Mouse (Mus musculus) midbrain, embryonic 10.5 days (tissue): Measurements from ENCODE around the gene Mettl3. TPM values are rescaled to one million over a fixed set of nuclear protein-coding genes. Genes with fewer than 3 reads are reported as not detected.
"Not testable (repeated sequence)": the region's sequence is repeated elsewhere in the genome, so short reads cannot be mapped to it uniquely, and the experiment has no call there.

Experiments
- DNase-seq: peaks from one replicate; pipeline ENCODE4 v3.0.0-alpha.2; 2017; ENCODE audit warnings: low spot score
- H3K27ac ChIP-seq: fragments of 300-500 bp; sonication (generic); replicated peaks from 2 replicates; pipeline ENCODE4 v1.5.1; 2016; ENCODE audit warnings: mild to moderate bottlenecking
- H3K27me3 ChIP-seq: fragments of 300-500 bp; sonication (generic); 2 replicates; pipeline ENCODE4 v1.6.1; 2016; ENCODE audit warnings: low read depth, mild to moderate bottlenecking; ENCODE audit not compliant: poor library complexity, severe bottlenecking
- H3K36me3 ChIP-seq: fragments of 300-500 bp; sonication (generic); 2 replicates; pipeline ENCODE4 v1.6.1; 2016; ENCODE audit warnings: mild to moderate bottlenecking, moderate library complexity
- H3K4me1 ChIP-seq: fragments of 300-500 bp; sonication (generic); 2 replicates; pipeline ENCODE4 v1.6.1; 2016
- H3K4me3 ChIP-seq: fragments of 300-500 bp; sonication (generic); 2 replicates; pipeline ENCODE4 v1.5.1; 2016; ENCODE audit warnings: mild to moderate bottlenecking, moderate library complexity
- H3K9me3 ChIP-seq: fragments of 300-500 bp; sonication (generic); replicated peaks from 2 replicates; pipeline ENCODE4 v1.6.1; 2016; ENCODE audit warnings: mild to moderate bottlenecking
- WGBS: fragments of 180-500 bp; shearing (Covaris S2); methylation state at CpG from one replicate; pipeline ENCODE4 v1.1.7; 2016; 5-methylcytosine and 5-hydroxymethylcytosine counted together
- polyA plus RNA-seq: library from polyadenylated mRNA; unstranded; fragments of >200 nt; fragmentation: Nextera tagmentation; extraction: Ambion mirVana; gene quantifications from 2 replicates; pipeline ENCODE4 v1.2.1, GENCODE M21; 2016

The Mettl3 gene
- polyA plus RNA-seq, 1 experiment from 2014 or later, result 63.8 TPM

DNA sequence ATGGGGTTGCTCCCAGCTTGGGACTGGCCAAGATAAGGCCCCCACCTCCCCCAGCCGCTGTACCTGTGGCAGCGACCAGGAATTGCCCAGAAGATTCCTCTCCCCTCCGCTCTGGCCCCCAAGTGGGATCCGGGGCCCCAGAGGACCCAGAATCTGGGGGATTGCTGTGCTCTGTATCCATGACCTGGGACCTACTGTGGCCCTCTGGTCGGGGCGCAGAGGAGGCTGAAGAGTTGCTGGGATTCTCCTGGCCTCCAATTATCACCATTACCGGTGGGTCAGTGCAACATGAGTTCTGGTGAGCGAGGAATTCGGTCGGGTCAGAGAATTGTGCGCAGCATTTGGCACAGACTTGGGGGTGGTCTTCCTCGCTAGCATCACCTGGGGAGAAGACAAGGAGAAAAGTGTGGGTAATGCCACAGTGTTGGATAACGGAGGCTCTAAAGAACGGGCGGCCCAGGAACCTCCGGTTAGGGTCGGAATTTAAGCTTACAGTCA, 10.4 kb upstream of the Mettl3 start:
- Histone ChIP-seq H3K36me3 (peaks cover 80% of the 10 kb centered on the region), H3K4me3 (peak overlapping the region; percentile 84), H3K4me1 (peaks cover 63% of the 10 kb centered on the region), H3K9me3 (peaks cover 6% of the 10 kb centered on the region; the same call in 1 of the 2 replicates), H3K27me3 (no peaks in the 10 kb centered on the region), H3K27ac (peak overlapping the region; percentile 99)
- 6% methylated on average over 17 of the region's 17 CpGs for WGBS
- DNase-seq, result no peak

DNA sequence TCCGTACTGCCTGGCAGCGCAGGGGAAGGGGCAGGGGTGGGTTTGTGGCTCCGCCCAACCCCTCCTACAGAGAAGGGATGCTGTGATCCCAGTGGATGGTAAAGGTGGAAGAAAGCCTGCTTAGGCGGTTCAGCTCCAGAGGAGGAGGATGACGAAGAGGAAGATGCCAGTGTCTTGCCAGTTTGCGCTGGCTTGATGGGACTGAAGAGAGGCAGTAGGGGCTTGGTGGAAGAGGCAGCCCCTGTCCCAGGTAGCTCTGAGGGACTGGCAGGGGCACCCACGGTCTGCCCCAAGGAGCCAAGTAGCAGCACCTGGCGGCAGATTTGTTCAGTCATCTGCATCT, 9.9 kb upstream of the Mettl3 start:
- peaks cover 6% of the 10 kb centered on the region; the same call in 1 of the 2 replicates for H3K9me3 ChIP-seq
- H3K27ac ChIP-seq, result peak overlapping the region; percentile 99
- no peak for DNase-seq
- H3K4me3 ChIP-seq, result peak overlapping the region; percentile 84
- H3K27me3 ChIP-seq, result no peaks in the 10 kb centered on the region
- H3K36me3 ChIP-seq, result peaks cover 80% of the 10 kb centered on the region
- WGBS, result 38% methylated on average over 8 of the region's 8 CpGs
- H3K4me1 ChIP-seq, result peaks cover 63% of the 10 kb centered on the region

DNA sequence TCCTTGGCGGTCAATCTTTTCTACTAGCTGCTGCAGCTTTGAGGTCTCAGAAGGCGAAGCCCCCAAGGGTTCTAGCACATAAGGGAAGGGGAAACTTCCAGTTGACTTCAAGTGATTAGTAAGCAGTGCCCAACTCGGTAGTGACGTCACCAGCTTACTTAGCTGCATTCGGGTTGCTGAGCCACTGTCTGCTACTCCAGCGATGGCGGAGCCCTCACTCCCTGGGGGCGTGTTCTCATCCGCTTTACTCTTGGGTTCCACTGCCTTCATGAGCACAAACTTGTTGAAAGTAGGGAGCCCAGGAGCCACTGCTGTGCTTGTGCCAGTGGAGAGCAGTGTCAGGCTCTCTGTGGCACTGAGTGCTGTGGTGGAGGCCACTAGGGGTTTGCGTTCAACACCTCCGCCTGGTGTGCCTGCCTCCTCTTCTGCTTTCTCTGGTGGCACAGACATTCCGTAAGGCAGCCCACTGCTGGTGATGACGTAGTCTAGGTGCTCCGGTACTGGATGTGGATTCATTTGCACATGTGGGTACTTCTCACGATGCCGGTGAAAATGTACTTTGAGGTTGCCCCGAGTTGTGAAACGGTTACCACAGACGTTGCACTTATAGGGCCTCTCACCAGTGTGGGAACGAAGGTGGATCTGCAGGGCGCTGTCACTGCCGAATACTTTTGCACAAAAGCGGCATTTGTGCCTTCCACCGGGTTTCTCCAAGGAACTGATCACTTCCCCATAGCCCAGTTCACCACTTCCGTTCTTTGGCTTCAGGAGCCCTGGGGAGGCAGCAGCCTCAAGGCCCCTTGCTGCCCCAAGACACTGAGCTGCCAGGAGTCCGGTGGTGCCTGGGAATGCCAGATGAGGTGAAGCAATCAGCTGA, 9.2 kb upstream of the Mettl3 start:
- Histone ChIP-seq H3K36me3 (peaks cover 80% of the 10 kb centered on the region), H3K4me3 (peak overlapping the region; percentile 84), H3K27ac (peak overlapping the region; percentile 99), H3K4me1 (peaks cover 63% of the 10 kb centered on the region), H3K9me3 (peaks cover 6% of the 10 kb centered on the region; the same call in 1 of the 2 replicates), H3K27me3 (no peaks in the 10 kb centered on the region)
- no peak for DNase-seq
- whole genome bisulfite sequencing, result 86% methylated on average over 26 of the region's 26 CpGs

DNA sequence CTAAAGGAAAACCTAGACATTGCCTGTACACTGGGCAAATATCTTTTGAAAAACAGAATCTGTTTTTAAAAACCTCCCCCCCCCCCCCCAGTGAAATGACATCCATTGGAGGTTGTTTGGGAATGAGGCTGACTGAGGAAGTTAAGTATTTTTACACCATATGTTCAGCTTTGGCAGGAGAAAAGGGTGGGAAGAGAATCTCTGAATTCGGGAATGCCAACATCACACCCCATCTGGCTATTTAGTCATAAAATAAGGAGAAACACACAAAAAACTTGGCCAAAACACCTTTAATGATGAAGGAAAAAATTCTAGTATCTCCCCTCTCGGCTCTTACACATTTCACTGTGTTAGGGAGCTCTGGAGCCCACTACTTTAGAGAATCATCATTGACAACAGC, 6.0 kb upstream of the Mettl3 start:
- 96% methylated on average over 2 of the region's 2 CpGs for WGBS
- Histone ChIP-seq H3K9me3 (peaks cover 6% of the 10 kb centered on the region; the same call in 1 of the 2 replicates), H3K36me3 (peaks cover 82% of the 10 kb centered on the region)

DNA sequence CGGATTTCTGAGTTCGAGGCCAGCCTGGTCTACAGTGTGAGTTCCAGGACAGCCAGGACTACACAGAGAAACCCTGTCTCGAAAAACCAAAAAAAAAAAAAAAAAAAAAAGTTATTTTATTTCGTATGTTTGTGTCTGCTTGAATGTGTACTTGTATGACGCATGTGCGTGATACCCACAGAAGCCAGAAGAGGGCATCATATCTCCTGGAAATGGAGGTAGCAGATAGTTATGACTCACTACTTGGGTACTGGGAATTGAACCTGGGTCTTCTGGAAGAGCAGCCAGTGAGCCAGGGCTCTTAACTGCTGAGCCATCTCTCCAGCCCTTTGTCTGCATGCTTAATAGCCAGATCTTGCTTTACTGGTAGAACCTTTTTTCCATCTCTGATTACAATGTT, 5.4 kb upstream of the Mettl3 start:
- H3K4me1 ChIP-seq, result peaks cover 46% of the 10 kb centered on the region
- H3K27me3 ChIP-seq, DNase-seq, H3K27ac ChIP-seq, H3K4me3 ChIP-seq, H3K9me3 ChIP-seq: not testable (repeated sequence)
- H3K36me3 ChIP-seq, result peaks cover 77% of the 10 kb centered on the region
- WGBS, result 89% methylated on average over 6 of the region's 6 CpGs

More for the DNA sequence above, 6.0 kb upstream of the Mettl3 start:
- Histone ChIP-seq H3K4me3 (0 out of 2 replicates have a peak overlapping the region, but pooled peaks have one; percentile 34), H3K27me3 (no peaks in the 10 kb centered on the region), H3K27ac (no peak overlapping the region), H3K4me1 (peaks cover 48% of the 10 kb centered on the region)
- DNase-seq, result no peak

DNA sequence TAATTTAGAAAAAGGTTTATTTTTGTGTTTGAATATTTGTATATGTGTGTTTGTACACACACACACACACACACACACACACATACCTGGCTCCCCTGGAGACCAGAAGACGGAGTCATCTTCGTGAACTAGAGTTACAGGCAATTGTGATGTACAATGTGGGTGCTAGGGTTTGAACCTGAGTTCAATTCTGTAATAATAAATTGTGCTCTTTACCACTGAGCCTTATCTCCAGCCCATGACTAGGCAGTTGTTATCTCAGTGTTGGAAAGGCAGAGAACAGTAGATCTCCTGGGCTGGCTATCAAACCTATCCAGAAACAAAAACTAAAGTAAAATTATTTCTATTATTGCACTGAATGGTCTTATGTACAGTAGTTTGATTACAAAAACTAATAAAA, 1.2 kb upstream of the Mettl3 start:
- no peak for DNase-seq
- Histone ChIP-seq H3K27ac (no peak overlapping the region), H3K36me3 (peaks cover 34% of the 10 kb centered on the region), H3K9me3 (0 out of 2 replicates have a peak, but pooled peaks cover 6% of the 10 kb centered on the region), H3K27me3 (no peaks in the 10 kb centered on the region), H3K4me1 (peaks cover 9% of the 10 kb centered on the region), H3K4me3 (no peak overlapping the region)
- 91% methylated on average over 2 of the region's 2 CpGs for WGBS

GRCm38 (mm10) chr14:52303517-52303916, 1.4 kb downstream of the Mettl3 start:
- not testable (repeated sequence) for H3K27ac ChIP-seq, H3K4me1 ChIP-seq, H3K9me3 ChIP-seq, H3K27me3 ChIP-seq, DNase-seq
- H3K36me3 ChIP-seq, result peaks cover 29% of the 10 kb centered on the region
- peak overlapping the region; percentile 83; the same call in 1 of the 2 replicates for H3K4me3 ChIP-seq
- 89% methylated on average over 3 of the region's 3 CpGs for WGBS

DNA sequence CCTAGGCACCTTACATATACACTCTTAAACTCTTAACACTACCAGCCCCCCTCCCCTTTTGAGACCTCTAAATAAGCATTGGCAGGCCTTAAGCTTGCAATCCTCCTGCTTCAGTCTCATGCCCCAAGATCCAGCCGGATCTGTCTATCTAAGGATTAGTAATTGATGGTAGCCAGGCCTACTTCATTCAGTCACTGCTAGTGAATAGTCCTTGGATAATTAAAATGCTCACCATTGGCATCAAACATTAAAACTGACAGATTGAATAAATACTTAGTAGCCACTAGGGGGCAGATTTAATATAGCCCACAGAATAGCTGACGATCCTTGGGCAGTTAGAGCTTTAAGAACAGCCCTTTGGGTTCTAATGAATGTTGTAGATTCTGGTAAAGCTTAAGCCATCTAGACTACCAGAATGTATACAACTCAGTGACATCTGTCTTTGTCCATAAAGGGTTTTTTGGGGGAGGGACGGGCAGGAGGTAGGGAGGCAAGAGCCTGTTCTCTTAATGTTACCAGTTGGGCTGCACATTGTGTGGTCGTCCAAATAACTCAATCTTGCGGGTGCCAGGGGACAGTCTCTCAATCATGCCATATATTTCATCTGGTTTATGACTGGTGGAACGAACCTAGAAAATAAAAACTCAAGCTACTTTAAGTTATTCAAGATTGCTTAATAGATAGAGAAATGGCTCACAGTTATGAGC, 9.2 kb downstream of the Mettl3 start:
- no peaks in the 10 kb centered on the region for H3K9me3 ChIP-seq
- no peaks in the 10 kb centered on the region for H3K4me1 ChIP-seq
- no peak for DNase-seq
- WGBS, result 76% methylated on average over 6 of the region's 6 CpGs
- no peak overlapping the region for H3K27ac ChIP-seq
- no peaks in the 10 kb centered on the region for H3K27me3 ChIP-seq
- peaks cover 99% of the 10 kb centered on the region for H3K36me3 ChIP-seq
- H3K4me3 ChIP-seq, result no peak overlapping the region

DNA sequence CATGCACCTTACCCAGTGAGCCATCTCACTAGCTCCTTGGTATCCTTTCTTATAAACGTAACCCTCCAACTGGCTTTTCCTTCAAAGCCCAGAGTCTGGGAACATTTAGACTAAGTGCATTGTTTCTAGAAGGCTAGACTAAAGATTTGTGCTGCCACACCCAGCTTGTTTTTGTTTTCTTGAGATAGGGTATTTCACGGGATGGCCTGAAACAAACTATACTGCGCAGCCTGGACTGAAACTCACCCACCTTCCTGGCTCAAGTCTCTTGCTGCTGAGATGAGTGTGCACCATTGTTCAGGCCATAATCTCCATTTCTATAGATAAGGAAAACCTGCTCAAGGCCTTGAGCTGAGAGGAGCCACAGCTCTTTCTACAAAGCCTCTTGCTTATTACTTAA, 20.7 kb downstream of the Mettl3 start:
- Histone ChIP-seq H3K4me1 (peaks cover 10% of the 10 kb centered on the region), H3K4me3 (no peak overlapping the region), H3K27ac (no peak overlapping the region), H3K27me3 (no peaks in the 10 kb centered on the region), H3K9me3 (no peaks in the 10 kb centered on the region), H3K36me3 (peaks cover 46% of the 10 kb centered on the region)
- no peak for DNase-seq
- WGBS, result 93% methylated on average over 3 of the region's 3 CpGs

GRCm38 (mm10) chr14:52283629-52284028, 21.3 kb downstream of the Mettl3 start:
- no peak for DNase-seq
- Histone ChIP-seq H3K27ac (no peak overlapping the region), H3K4me3 (no peak overlapping the region), H3K4me1 (peaks cover 12% of the 10 kb centered on the region), H3K9me3 (no peaks in the 10 kb centered on the region), H3K36me3 (peaks cover 40% of the 10 kb centered on the region), H3K27me3 (no peaks in the 10 kb centered on the region)
- WGBS, result 98% methylated on average over 5 of the region's 5 CpGs

- H3K4me1 ChIP-seq, result peaks cover 20% of the 10 kb centered on the region
- no peaks in the 10 kb centered on the region for H3K9me3 ChIP-seq
- peaks cover 14% of the 10 kb centered on the region for H3K36me3 ChIP-seq
- no peak for DNase-seq
- H3K4me3 ChIP-seq, result peak overlapping the region; percentile 92
- H3K27me3 ChIP-seq, result no peaks in the 10 kb centered on the region
- under 1% methylated on average over 21 of the region's 21 CpGs for WGBS
- peak overlapping the region; percentile 88 for H3K27ac ChIP-seq
These were observed 25.2 kb downstream of the Mettl3 start for GRCm38 (mm10) chr14:52279747-52280120.

- Histone ChIP-seq H3K4me3 (peak within 1 kb of the TSS; percentile 92), H3K4me1 (peaks cover 20% of the 10 kb centered on the region), H3K27ac (peak within 1 kb of the TSS; percentile 88), H3K36me3 (peaks cover 18% of the 10 kb centered on the region), H3K27me3 (no peaks in the 10 kb centered on the region), H3K9me3 (no peaks in the 10 kb centered on the region)
- peak; percentile 99 for DNase-seq
- under 1% methylated on average over 66 of the region's 66 CpGs for WGBS
These were observed 25.8 kb downstream of the Mettl3 start, which contains the start of the genes Tox4 and Rab2b for GRCm38 (mm10) chr14:52278932-52279746. TSS of gene Tox4 (plus strand) at chr14:52279146. TSS of gene Rab2b (minus strand) at chr14:52279545.
